Mouse (Mus musculus) hindbrain, embryonic 16.5 days (tissue): ENCODE data around the gene Tm4sf5. TPM values are rescaled to one million over a fixed set of nuclear protein-coding genes. Genes with fewer than 3 reads are reported as not detected.

Experiments used
- ATAC-seq: fragments of 200-750 bp; cut with Nextera tagmentation; 2 replicates; pipeline ENCODE4 v1.8.0; 2017; ENCODE audit warnings: moderate TSS enrichment, moderate library complexity
- H3K27ac ChIP-seq: fragments of 300-500 bp; sonication (generic); 2 replicates; pipeline ENCODE4 v1.5.1; 2014; ENCODE audit warnings: low read depth, mild to moderate bottlenecking, control low read depth, low read length, moderate library complexity
- H3K27me3 ChIP-seq: fragments of 300-500 bp; sonication (generic); replicated peaks from 2 replicates; pipeline ENCODE4 v1.6.1; 2014; ENCODE audit warnings: low read length; ENCODE audit not compliant: control insufficient read depth, insufficient read depth
- H3K36me3 ChIP-seq: fragments of 300-500 bp; sonication (generic); 2 replicates; pipeline ENCODE4 v1.6.1; 2014; ENCODE audit warnings: mild to moderate bottlenecking, low read length, moderate library complexity, mixed read lengths; ENCODE audit not compliant: control insufficient read depth, insufficient read depth
- H3K4me1 ChIP-seq: fragments of 300-500 bp; sonication (generic); 2 replicates; pipeline ENCODE4 v1.6.1; 2014; ENCODE audit warnings: low read depth, low read length; ENCODE audit not compliant: control insufficient read depth, insufficient read depth
- H3K4me2 ChIP-seq: fragments of 300-500 bp; sonication (generic); 2 replicates; pipeline ENCODE4 v1.6.1; 2014; ENCODE audit warnings: mild to moderate bottlenecking, low read length, control low read depth, moderate library complexity
- H3K4me3 ChIP-seq: fragments of 300-500 bp; sonication (generic); 2 replicates; pipeline ENCODE4 v1.5.1; 2014; ENCODE audit warnings: mild to moderate bottlenecking, low read length, control low read depth, moderate library complexity
- H3K9ac ChIP-seq: fragments of 300-500 bp; sonication (generic); 2 replicates; pipeline ENCODE4 v1.6.1; 2014; ENCODE audit warnings: low read depth, mild to moderate bottlenecking, control low read depth, low read length, moderate library complexity
- H3K9me3 ChIP-seq: fragments of 300-500 bp; sonication (generic); 2 replicates; pipeline ENCODE4 v1.6.1; 2014; ENCODE audit warnings: mild to moderate bottlenecking, low read length, moderate library complexity; ENCODE audit not compliant: control insufficient read depth
- WGBS: fragments of 180-500 bp; shearing (Covaris S2); extraction: QIAGEN DNeasy Blood & Tissue Kit; methylation state at CpG from one replicate; pipeline ENCODE4 v1.1.7; 2014; 5-methylcytosine and 5-hydroxymethylcytosine counted together
- polyA plus RNA-seq: library from polyadenylated mRNA; unstranded; fragments of >200 nt; fragmentation: Nextera tagmentation; extraction: Ambion mirVana; gene quantifications from 2 replicates; pipeline ENCODE4 v1.2.1, GENCODE M21; 2015

The Tm4sf5 gene
- polyA plus RNA-seq, result 3.8 and 5.5 TPM in 2 replicates

GRCm38 (mm10) chr11:70504970-70505369 is at the start of gene Tm4sf5:
Tm4sf5 (plus strand) TSS chr11:70505244.
- Histone ChIP-seq H3K4me3 (no peak within 1 kb of the TSS), H3K27me3 (0 out of 2 replicates have a peak, but pooled peaks cover 2% of the 10 kb centered on the region), H3K9ac (no peak within 1 kb of the TSS), H3K27ac (no peak within 1 kb of the TSS), H3K9me3 (no peaks in the 10 kb centered on the region), H3K4me2 (no peak within 1 kb of the TSS), H3K4me1 (peaks cover 3% of the 10 kb centered on the region), H3K36me3 (no peaks in the 10 kb centered on the region)
- ATAC-seq, result no peak
- WGBS, result 87% methylated on average over 9 of the region's 9 CpGs

GRCm38 (mm10) chr11:70458688-70459600 is 46.1 kb upstream of the Tm4sf5 start, which contains the start of gene Zmynd15:
Zmynd15 (plus strand) TSS chr11:70459433.
- H3K4me3 ChIP-seq, result peak within 1 kb of the TSS; percentile 46
- no peaks in the 10 kb centered on the region for H3K36me3 ChIP-seq
- H3K27me3 ChIP-seq, result peaks cover 13% of the 10 kb centered on the region
- no peak for ATAC-seq
- peak within 1 kb of the TSS; percentile 67 for H3K9ac ChIP-seq
- H3K4me1 ChIP-seq, result peaks cover 6% of the 10 kb centered on the region
- 19% methylated on average over 32 of the region's 32 CpGs for WGBS
- H3K9me3 ChIP-seq, result no peaks in the 10 kb centered on the region
- no peak within 1 kb of the TSS for H3K27ac ChIP-seq
- peak within 1 kb of the TSS; percentile 82 for H3K4me2 ChIP-seq

- H3K36me3 ChIP-seq, result no peaks in the 10 kb centered on the region
- peaks cover 13% of the 10 kb centered on the region for H3K27me3 ChIP-seq
- ATAC-seq, result no peak
- 6% methylated on average over 30 of the region's 30 CpGs for WGBS
- H3K9ac ChIP-seq, result peak within 1 kb of the TSS; percentile 67
- no peak within 1 kb of the TSS for H3K27ac ChIP-seq
- peak within 1 kb of the TSS; percentile 82 for H3K4me2 ChIP-seq
- H3K9me3 ChIP-seq, result no peaks in the 10 kb centered on the region
- H3K4me1 ChIP-seq, result peaks cover 6% of the 10 kb centered on the region
- H3K4me3 ChIP-seq, result peak within 1 kb of the TSS; percentile 46
Observed at GRCm38 (mm10) chr11:70459601-70460101, 45.4 kb upstream of the Tm4sf5 start, which contains the start of gene Cxcl16. Cxcl16 (minus strand) TSS chr11:70459984.

- no peak overlapping the region for H3K4me2 ChIP-seq
- H3K27ac ChIP-seq, result no peak overlapping the region
- H3K27me3 ChIP-seq, result peaks cover 9% of the 10 kb centered on the region; the same call in 1 of the 2 replicates
- no peak overlapping the region for H3K4me3 ChIP-seq
- peaks cover 10% of the 10 kb centered on the region for H3K4me1 ChIP-seq
- ATAC-seq, result no peak
- no peaks in the 10 kb centered on the region for H3K9me3 ChIP-seq
- H3K9ac ChIP-seq, result no peak overlapping the region
- H3K36me3 ChIP-seq, result no peaks in the 10 kb centered on the region
- WGBS, result 79% methylated on average over 5 of the region's 5 CpGs
Observed at GRCm38 (mm10) chr11:70463970-70464369, 41.1 kb upstream of the Tm4sf5 start.

- Histone ChIP-seq H3K9ac (peak overlapping the region; percentile 15; the same call in 1 of the 2 replicates), H3K27me3 (peaks cover 6% of the 10 kb centered on the region; the same call in 1 of the 2 replicates)
Observed at GRCm38 (mm10) chr11:70465211-70465610, 39.8 kb upstream of the Tm4sf5 start.

GRCm38 (mm10) chr11:70465824-70466223 is 39.2 kb upstream of the Tm4sf5 start:
- Histone ChIP-seq H3K4me3 (peak overlapping the region; percentile 25), H3K9me3 (no peaks in the 10 kb centered on the region), H3K4me1 (0 out of 2 replicates have a peak, but pooled peaks cover 5% of the 10 kb centered on the region), H3K9ac (peak overlapping the region; percentile 15), H3K27me3 (peaks cover 4% of the 10 kb centered on the region; the same call in 1 of the 2 replicates), H3K27ac (no peak overlapping the region), H3K4me2 (peak overlapping the region; percentile 58), H3K36me3 (no peaks in the 10 kb centered on the region)
- 11% methylated on average over 23 of the region's 23 CpGs for WGBS
- no peak for ATAC-seq

More at GRCm38 (mm10) chr11:70465211-70465610, 39.8 kb upstream of the Tm4sf5 start:
- 25% methylated on average over 16 of the region's 16 CpGs for WGBS
- Histone ChIP-seq H3K4me1 (0 out of 2 replicates have a peak, but pooled peaks cover 5% of the 10 kb centered on the region), H3K36me3 (no peaks in the 10 kb centered on the region), H3K9me3 (no peaks in the 10 kb centered on the region), H3K27ac (no peak overlapping the region), H3K4me3 (peak overlapping the region; percentile 2; the same call in 1 of the 2 replicates), H3K4me2 (peak overlapping the region; percentile 58)
- no peak for ATAC-seq

- Histone ChIP-seq H3K27ac (no peak overlapping the region), H3K36me3 (no peaks in the 10 kb centered on the region), H3K4me2 (no peak overlapping the region), H3K9ac (no peak overlapping the region), H3K27me3 (no peaks in the 10 kb centered on the region; the same call in 1 of the 2 replicates), H3K9me3 (no peaks in the 10 kb centered on the region), H3K4me3 (no peak overlapping the region), H3K4me1 (0 out of 2 replicates have a peak, but pooled peaks cover 5% of the 10 kb centered on the region)
- no peak for ATAC-seq
- WGBS, result 83% methylated on average over 5 of the region's 5 CpGs
Observed at GRCm38 (mm10) chr11:70467902-70468619, 37.0 kb upstream of the Tm4sf5 start.

- WGBS, result 88% methylated on average over 3 of the region's 3 CpGs
- H3K36me3 ChIP-seq, result no peaks in the 10 kb centered on the region
- no peak overlapping the region for H3K4me3 ChIP-seq
- H3K27me3 ChIP-seq, result no peaks in the 10 kb centered on the region; the same call in 1 of the 2 replicates
- H3K4me1 ChIP-seq, result 0 out of 2 replicates have a peak, but pooled peaks cover 5% of the 10 kb centered on the region
- no peak overlapping the region for H3K9ac ChIP-seq
- no peak overlapping the region for H3K4me2 ChIP-seq
- no peak for ATAC-seq
- no peak overlapping the region for H3K27ac ChIP-seq
- H3K9me3 ChIP-seq, result no peaks in the 10 kb centered on the region
Observed at GRCm38 (mm10) chr11:70469764-70470163, 35.3 kb upstream of the Tm4sf5 start.
